ENCODE assay signal across 10 mouse cellular contexts in genomic region chr15:103035548-103035881, GRCm38 (mm10). TPM values are rescaled to one million over a fixed set of nuclear protein-coding genes. Genes with fewer than 3 reads are reported as not detected.
DNase-seq lines count a peak whose midpoint lies in the region; ATAC-seq and TF ChIP-seq lines count a peak whose summit lies in the region.
"Had no signal": no experiment of that assay in that cellular context is flagged by ENCODE, and none has a peak within 500 bp of the region (broad histone marks: within the 10 kb centered on the region; RNA-seq: fewer than 3 reads in every experiment).

No protein-coding gene starts in this region.

- H3K9ac ChIP-seq in lung, embryonic 14.5 days: peak overlapping the region; percentile 50; the same call in 1 of the 2 replicates
- peak overlapping the region; percentile 72 for H3K9ac ChIP-seq in intestine, embryonic 14.5 days (ENCODE audit: low read length)
- peak overlapping the region; percentile 36 for H3K9ac ChIP-seq in neural tube, embryonic 15.5 days (replicated peaks)

- peak overlapping the region; percentile 72 for H3K4me2 ChIP-seq in lung, embryonic 14.5 days
- peak overlapping the region; percentile 64 for H3K4me2 ChIP-seq in intestine, embryonic 14.5 days (ENCODE audit: low read length)
- peak overlapping the region; percentile 64 for H3K4me2 ChIP-seq in neural tube, embryonic 15.5 days

- H3K27me3 ChIP-seq in lung, embryonic 14.5 days (ENCODE audit: insufficient read depth, low read length): peaks cover 92% of the 10 kb centered on the region
- H3K27me3 ChIP-seq in intestine, embryonic 14.5 days (replicated peaks; ENCODE audit: control insufficient read depth, insufficient read depth, low read length): peaks cover 49% of the 10 kb centered on the region
- no peaks in the 10 kb centered on the region for H3K27me3 ChIP-seq in neural tube, embryonic 15.5 days (replicated peaks)

- no peaks in the 10 kb centered on the region for H3K36me3 ChIP-seq in lung, embryonic 14.5 days (ENCODE audit: insufficient read depth)
- H3K36me3 ChIP-seq in intestine, embryonic 14.5 days (ENCODE audit: control insufficient read depth, insufficient read depth, low read length): no peaks in the 10 kb centered on the region
- no peaks in the 10 kb centered on the region for H3K36me3 ChIP-seq in neural tube, embryonic 15.5 days

- ATAC-seq in lung, embryonic 14.5 days (ENCODE audit: insufficient read depth): no peak
- no peak; the same call in 1 of the 2 replicates for ATAC-seq in intestine, embryonic 14.5 days (replicated peaks; ENCODE audit: low FRiP score, low TSS enrichment, low read depth)
- ATAC-seq in neural tube, embryonic 15.5 days (ENCODE audit: low FRiP score): no peak; the same call in 1 of the 2 replicates
- no peak for ATAC-seq in frontal cortex, adult (ENCODE audit: low TSS enrichment)

- H3K9me3 ChIP-seq in lung, embryonic 14.5 days (ENCODE audit: low read depth, low read length): no peaks in the 10 kb centered on the region
- no peaks in the 10 kb centered on the region for H3K9me3 ChIP-seq in intestine, embryonic 14.5 days (ENCODE audit: control insufficient read depth, low read length)
- no peaks in the 10 kb centered on the region for H3K9me3 ChIP-seq in neural tube, embryonic 15.5 days (replicated peaks)

- no peak for TF ChIP-seq CTCF in lung, embryonic 14.5 days (IDR thresholded peaks at IDR 0.05; ENCODE audit: low read depth)

- WGBS in lung, embryonic 14.5 days: under 1% methylated on average over 14 of the region's 14 CpGs
- 2% methylated on average over 14 of the region's 14 CpGs for WGBS in intestine, embryonic 14.5 days
- WGBS in neural tube, embryonic 15.5 days: 5% methylated on average over 14 of the region's 14 CpGs

- no peak for DNase-seq in lung, embryonic 14.5 days
- DNase-seq in lung, postnatal 25 days (ENCODE audit: low spot score): no peak
- peak; percentile 58 for DNase-seq in embryo, embryonic 9.5 days (ENCODE audit: extremely low spot score)
- DNase-seq in intestine, embryonic 14.5 days (ENCODE audit: low spot score): no peak
- DNase-seq in cerebellum, adult 11 months: no peak
- no peak for DNase-seq in ovary, postnatal 10 days (ENCODE audit: low spot score)
- DNase-seq: cerebellum, postnatal 36 days; layer of hippocampus, postnatal 36 days had no signal

- H3K4me3 ChIP-seq in lung, embryonic 14.5 days (ENCODE audit: low read depth, low read length): peak overlapping the region; percentile 51
- peak overlapping the region; percentile 45 for H3K4me3 ChIP-seq in intestine, embryonic 14.5 days (ENCODE audit: low read depth, low read length)
- H3K4me3 ChIP-seq in neural tube, embryonic 15.5 days (replicated peaks): peak overlapping the region; percentile 41

- H3K27ac ChIP-seq in lung, embryonic 14.5 days (ENCODE audit: low read depth): no peak overlapping the region
- peak overlapping the region; percentile 82 for H3K27ac ChIP-seq in intestine, embryonic 14.5 days (ENCODE audit: low read depth)
- peak overlapping the region; percentile 83 for H3K27ac ChIP-seq in neural tube, embryonic 15.5 days (replicated peaks)

- no peaks in the 10 kb centered on the region for H3K4me1 ChIP-seq in lung, embryonic 14.5 days (ENCODE audit: insufficient read depth)
- peaks cover 43% of the 10 kb centered on the region for H3K4me1 ChIP-seq in intestine, embryonic 14.5 days (replicated peaks; ENCODE audit: control insufficient read depth, insufficient read depth, low read length)
- H3K4me1 ChIP-seq in neural tube, embryonic 15.5 days: peaks cover 87% of the 10 kb centered on the region

RNA-seq across cellular contexts. Expression of gene Hoxc4, which starts 16.8 kb away (rescaled TPM):
- 1.5 and 2.1 TPM in 2 replicates for polyA plus RNA-seq in lung, embryonic 14.5 days (2014; fragmentation: Nextera tagmentation; extraction: Ambion mirVana)
- polyA plus RNA-seq in intestine, embryonic 14.5 days (2014; fragmentation: Nextera tagmentation; extraction: Ambion mirVana): 14.6 and 15.6 TPM in 2 replicates
- 26.7 and 48.6 TPM in 2 replicates for polyA plus RNA-seq in neural tube, embryonic 15.5 days (2015; fragmentation: Nextera tagmentation; extraction: Ambion mirVana)

RNA-seq across cellular contexts. Expression of gene Hoxc6, which starts 37.5 kb away (rescaled TPM):
- not detected in 2 replicates for polyA plus RNA-seq in lung, embryonic 14.5 days (2014; fragmentation: Nextera tagmentation; extraction: Ambion mirVana)
- polyA plus RNA-seq in intestine, embryonic 14.5 days (2014; fragmentation: Nextera tagmentation; extraction: Ambion mirVana): 6.1 and 9.6 TPM in 2 replicates
- polyA plus RNA-seq in neural tube, embryonic 15.5 days (2015; fragmentation: Nextera tagmentation; extraction: Ambion mirVana): 23.4 and 35.1 TPM in 2 replicates

RNA-seq across cellular contexts. Expression of gene Hoxc8, which starts 45.1 kb away (rescaled TPM):
- not detected in 2 replicates for polyA plus RNA-seq in lung, embryonic 14.5 days (2014; fragmentation: Nextera tagmentation; extraction: Ambion mirVana)
- polyA plus RNA-seq in intestine, embryonic 14.5 days (2014; fragmentation: Nextera tagmentation; extraction: Ambion mirVana): 9.5 and 11.9 TPM in 2 replicates
- polyA plus RNA-seq in neural tube, embryonic 15.5 days (2015; fragmentation: Nextera tagmentation; extraction: Ambion mirVana): 56.5 and 108 TPM in 2 replicates

RNA-seq across cellular contexts. Expression of gene Hoxc9, which starts 59.3 kb away (rescaled TPM):
- not detected in 2 replicates for polyA plus RNA-seq in lung, embryonic 14.5 days (2014; fragmentation: Nextera tagmentation; extraction: Ambion mirVana)
- polyA plus RNA-seq in intestine, embryonic 14.5 days (2014; fragmentation: Nextera tagmentation; extraction: Ambion mirVana): 1.7 and 1.9 TPM in 2 replicates
- 19.7 and 30.9 TPM in 2 replicates for polyA plus RNA-seq in neural tube, embryonic 15.5 days (2015; fragmentation: Nextera tagmentation; extraction: Ambion mirVana)
